Mouse (Mus musculus) activated CD4-positive, CD25-positive, alpha-beta regulatory T cell (primary cell): ENCODE measurements around the gene Ocm. TPM values are rescaled to one million over a fixed set of nuclear protein-coding genes. Genes with fewer than 3 reads are reported as not detected.

Experiments
- polyA plus RNA-seq, 2 experiments: library from polyadenylated mRNA; unstranded; fragments of 100-300 nt; shearing (Covaris generic); gene quantifications; one replicate each; pipeline ENCODE4 v1.2.1; 2017

Ocm gene
- polyA plus RNA-seq: not detected

GRCm38 (mm10) chr5:144026620-144027263, at the start of gene Ocm:
Gene Ocm, minus strand, starts transcription at chr5:144026670.

GRCm38 (mm10) chr5:144014551-144015311, 11.7 kb downstream of the Ocm start, which contains the start of gene Ccz1:
Gene Ccz1, minus strand, starts transcription at chr5:144014877.

Other genes with a start within 250 kb of the Ocm start
- 10 to 100 TPM; 46.0 to 64.6 TPM for gene Eif2ak1, start 208.9 kb downstream of the Ocm start, polyA plus RNA-seq
- gene Ankrd61, start 129.0 kb downstream of the Ocm start, polyA plus RNA-seq: under 1 TPM; 0.31 to 0.47 TPM
- 10 to 100 TPM; 35.8 to 53.9 TPM for gene Aimp2, start 116.8 kb downstream of the Ocm start, polyA plus RNA-seq
- gene Pms2, start 116.7 kb downstream of the Ocm start, polyA plus RNA-seq: 10 to 100 TPM; 26.9 to 37.6 TPM
- 1 to 10 TPM in 1 of 2 experiments, not detected in 1; 1.3 TPM for gene Gm42421, start 98.5 kb downstream of the Ocm start, polyA plus RNA-seq
- under 1 TPM; 0.39 to 0.76 TPM for gene Rsph10b, start 93.6 kb downstream of the Ocm start, polyA plus RNA-seq
- 10 to 100 TPM; 79.7 to 87.8 TPM for gene Ccz1, start 11.8 kb downstream of the Ocm start, polyA plus RNA-seq
- gene Lmtk2, start 73.8 kb upstream of the Ocm start, polyA plus RNA-seq: 10 to 100 TPM in 1 of 2 experiments, 1 to 10 TPM in 1; 6.1 to 12.4 TPM
- gene Bhlha15, start 163.6 kb upstream of the Ocm start, polyA plus RNA-seq: under 1 TPM in 1 of 2 experiments, not detected in 1; 0.41 TPM
- gene Tecpr1, start 196.9 kb upstream of the Ocm start, polyA plus RNA-seq: 100 to 1,000 TPM; 131 to 160 TPM
- 1 to 10 TPM; 5.4 to 9.3 TPM for gene Bri3, start 217.8 kb upstream of the Ocm start, polyA plus RNA-seq